Mouse (Mus musculus): ENCODE data around the gene Slc34a1. TPM values are rescaled to one million over a fixed set of nuclear protein-coding genes. Genes with fewer than 3 reads are reported as not detected.
"Not testable (repeated sequence)": the region's sequence is repeated elsewhere in the genome, so short reads cannot be mapped to it uniquely, and the experiment has no call there.

Slc34a1 gene
- total and polyA plus RNA-seq, 2 experiments from 2014 or later: 0.95 TPM; not detected in 1

- 90% methylated on average over 10 of the region's 10 CpGs for WGBS
- Histone ChIP-seq H3K9ac (no peak within 1 kb of the TSS), H3K36me3 (ENCODE audit: insufficient read depth) (no peaks in the 10 kb centered on the region), H3K27ac (ENCODE audit: low read depth, low read length) (no peak within 1 kb of the TSS), H3K27me3 (ENCODE audit: insufficient read depth, low read length) (peaks cover 7% of the 10 kb centered on the region), H3K4me3 (ENCODE audit: low read depth, low read length) (no peak within 1 kb of the TSS), H3K9me3 (ENCODE audit: low read length) (no peaks in the 10 kb centered on the region), H3K4me2 (ENCODE audit: low read depth) (no peak within 1 kb of the TSS), H3K4me1 (ENCODE audit: insufficient read depth) (no peaks in the 10 kb centered on the region)
- ATAC-seq (no peak), DNase-seq (no peak)
- TF ChIP-seq CTCF (IDR thresholded peaks at IDR 0.05; ENCODE audit: low read depth): no peak
Measured at GRCm38 (mm10) chr13:55426613-55427012, 28.6 kb downstream of the Slc34a1 start, which contains the start of gene F12. Gene F12 (minus strand): TSS chr13:55426793.

DNA sequence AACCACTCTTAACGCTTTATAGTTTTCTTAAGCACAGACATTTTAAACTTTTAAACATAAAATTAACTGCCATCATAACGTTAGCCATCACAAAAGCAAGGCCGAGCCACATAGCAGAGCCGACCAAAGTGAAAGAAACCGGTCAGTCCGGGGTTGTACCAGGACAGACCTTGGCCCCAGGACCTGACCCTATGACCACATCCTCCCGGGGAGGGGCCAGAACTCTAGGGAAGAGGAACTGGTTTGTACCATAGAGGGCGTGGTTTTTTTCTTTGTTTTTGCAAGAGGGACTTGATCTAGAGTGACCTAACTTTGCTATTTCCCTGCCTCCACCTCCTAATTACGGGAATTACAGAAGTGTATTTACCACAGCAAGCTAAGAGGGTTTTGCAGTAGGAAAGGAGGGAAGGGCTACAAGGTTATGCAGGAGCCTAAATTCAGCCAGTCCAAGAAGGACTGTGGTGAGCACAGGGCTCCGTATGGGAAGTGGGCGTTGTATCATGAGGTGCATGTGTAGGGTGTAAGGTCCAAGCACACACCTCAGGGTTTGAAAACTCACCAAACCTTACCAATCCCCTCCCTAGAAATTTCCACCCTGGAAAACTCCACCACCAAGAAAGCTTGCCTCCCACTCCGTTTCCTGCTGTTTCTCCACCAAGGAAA is 31.4 kb downstream of the Slc34a1 start:
- Histone ChIP-seq H3K4me1 (ENCODE audit: insufficient read depth) (no peaks in the 10 kb centered on the region), H3K27me3 (ENCODE audit: insufficient read depth, low read length) (no peaks in the 10 kb centered on the region), H3K36me3 (ENCODE audit: insufficient read depth) (no peaks in the 10 kb centered on the region), H3K4me2 (ENCODE audit: low read depth) (no peak overlapping the region), H3K9ac (no peak overlapping the region), H3K9me3 (ENCODE audit: low read length) (no peaks in the 10 kb centered on the region), H3K4me3 (ENCODE audit: low read depth, low read length) (no peak overlapping the region), H3K27ac (ENCODE audit: low read depth, low read length) (no peak overlapping the region)
- TF ChIP-seq CTCF (IDR thresholded peaks at IDR 0.05; ENCODE audit: low read depth): no peak
- ATAC-seq: no peak
- WGBS: 81% methylated on average over 12 of the region's 12 CpGs
- DNase-seq: no peak

DNA sequence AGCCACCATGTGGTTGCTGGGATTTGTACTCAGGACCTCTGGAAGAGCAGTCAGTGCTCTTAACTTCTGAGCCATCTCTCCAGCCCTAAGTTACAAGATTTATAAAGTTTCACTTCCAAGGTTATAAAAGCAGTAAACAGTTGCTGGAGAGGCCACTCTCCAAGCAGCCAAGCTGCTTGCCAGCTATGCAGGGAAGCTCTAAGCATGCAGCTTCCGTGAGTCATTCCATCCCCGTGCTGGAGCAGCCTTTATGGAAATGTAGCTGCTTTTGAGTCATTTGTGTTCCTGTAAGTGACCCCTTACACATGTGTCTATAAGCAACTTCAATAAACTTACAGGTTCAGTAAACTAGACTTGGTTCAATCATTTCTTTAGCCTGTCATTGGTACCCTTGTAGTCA is 32.6 kb downstream of the Slc34a1 start:
- ATAC-seq: no peak

DNA sequence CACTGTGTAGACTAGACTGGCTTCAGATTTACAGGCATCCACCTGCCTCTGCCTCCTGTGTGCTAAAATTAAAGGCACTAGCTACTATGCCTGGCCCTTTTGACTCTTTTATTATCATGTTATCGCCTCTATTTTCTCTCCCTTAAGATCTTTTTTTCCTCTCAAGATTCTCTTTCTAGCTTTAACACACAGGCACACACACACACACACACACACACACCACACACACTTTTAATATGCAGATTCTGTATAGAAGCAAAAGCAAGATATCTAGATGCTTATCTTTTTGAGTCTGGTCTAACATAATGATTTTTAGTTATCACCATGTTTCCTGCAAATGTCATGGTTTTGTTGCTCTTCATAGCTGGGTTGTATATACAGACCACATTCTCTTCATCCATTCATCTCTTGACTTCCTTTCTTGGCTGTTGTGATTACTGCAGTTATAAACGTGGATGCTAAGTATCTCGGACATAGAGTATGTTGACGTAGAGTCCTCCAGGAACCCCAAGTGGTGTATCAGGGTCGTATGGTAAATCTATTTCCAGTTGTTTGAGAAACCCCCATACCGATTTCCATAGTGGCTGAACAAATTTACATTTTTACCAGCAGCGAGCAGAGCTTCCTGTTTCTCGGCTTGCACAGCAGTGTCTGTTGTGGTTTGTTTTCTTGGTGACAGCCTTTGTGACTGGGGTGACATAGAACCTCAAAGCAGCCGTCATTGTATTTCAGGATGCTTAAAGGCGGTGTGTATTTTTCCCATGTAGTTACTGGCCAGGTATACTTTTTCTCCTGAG is 34.1 kb downstream of the Slc34a1 start:
- Histone ChIP-seq H3K27me3 (ENCODE audit: insufficient read depth, low read length) (no peaks in the 10 kb centered on the region), H3K9me3 (ENCODE audit: low read length) (no peaks in the 10 kb centered on the region), H3K4me3 (ENCODE audit: low read depth, low read length) (no peak overlapping the region), H3K4me2 (ENCODE audit: low read depth) (no peak overlapping the region), H3K4me1 (ENCODE audit: insufficient read depth) (no peaks in the 10 kb centered on the region), H3K9ac (no peak overlapping the region), H3K27ac (ENCODE audit: low read depth, low read length) (no peak overlapping the region), H3K36me3 (ENCODE audit: insufficient read depth) (no peaks in the 10 kb centered on the region)
- TF ChIP-seq CTCF (IDR thresholded peaks at IDR 0.05; ENCODE audit: low read depth): no peak
- WGBS: 79% methylated on average over 10 of the region's 10 CpGs
- ATAC-seq (no peak), DNase-seq (no peak)

More for the DNA sequence above, 32.6 kb downstream of the Slc34a1 start:
- Histone ChIP-seq H3K4me2 (ENCODE audit: low read depth) (no peak overlapping the region), H3K9ac (no peak overlapping the region), H3K9me3 (ENCODE audit: low read length) (no peaks in the 10 kb centered on the region), H3K4me1 (ENCODE audit: insufficient read depth) (no peaks in the 10 kb centered on the region), H3K36me3 (ENCODE audit: insufficient read depth) (no peaks in the 10 kb centered on the region), H3K4me3 (ENCODE audit: low read depth, low read length) (no peak overlapping the region), H3K27ac (ENCODE audit: low read depth, low read length) (no peak overlapping the region), H3K27me3 (ENCODE audit: insufficient read depth, low read length) (no peaks in the 10 kb centered on the region)
- no peak for TF ChIP-seq CTCF (IDR thresholded peaks at IDR 0.05; ENCODE audit: low read depth)
- DNase-seq: no peak
- WGBS: 81% methylated on average over 2 of the region's 2 CpGs

DNA sequence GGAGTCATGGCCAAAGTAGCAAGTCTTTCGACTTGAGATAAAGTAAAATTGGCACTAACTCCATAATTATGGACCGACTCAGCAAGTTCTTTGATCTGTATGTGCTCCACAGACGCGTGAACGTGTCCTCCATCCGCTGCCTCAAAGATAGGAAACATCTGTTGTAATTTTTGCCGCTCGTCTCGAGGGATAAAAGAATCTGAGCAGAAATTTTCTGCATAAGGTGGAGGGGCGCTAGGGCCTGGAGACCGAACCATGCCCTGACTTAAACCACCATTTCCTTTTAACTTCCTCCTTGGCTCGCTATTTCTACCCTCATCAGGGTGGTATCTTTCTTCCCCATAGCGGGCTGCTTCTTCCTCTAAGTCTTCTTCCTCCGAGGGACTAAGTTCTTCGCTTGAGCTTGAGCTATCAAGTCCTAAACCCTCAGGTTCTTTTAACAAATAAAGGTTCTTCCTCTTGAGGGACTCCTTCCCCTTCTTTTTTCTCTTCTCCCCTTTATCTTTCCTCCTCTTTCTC is 39.2 kb downstream of the Slc34a1 start:
- not testable (repeated sequence) for ATAC-seq; DNase-seq; H3K27ac ChIP-seq (ENCODE audit: low read depth, low read length); H3K9me3 ChIP-seq (ENCODE audit: low read length); H3K4me1 ChIP-seq (ENCODE audit: insufficient read depth); H3K27me3 ChIP-seq (ENCODE audit: insufficient read depth, low read length); H3K9ac ChIP-seq; H3K4me2 ChIP-seq (ENCODE audit: low read depth); H3K4me3 ChIP-seq (ENCODE audit: low read depth, low read length); H3K36me3 ChIP-seq (ENCODE audit: insufficient read depth)
- 91% methylated on average over 14 of the region's 15 CpGs for WGBS

GRCm38 (mm10) chr13:55443799-55444285 is 45.9 kb downstream of the Slc34a1 start:
- Histone ChIP-seq H3K9ac (peak overlapping the region; percentile 60), H3K4me3 (ENCODE audit: low read depth, low read length) (peak overlapping the region; percentile 86), H3K4me1 (ENCODE audit: insufficient read depth) (no peaks in the 10 kb centered on the region; the same call in 1 of the 2 replicates), H3K27me3 (ENCODE audit: insufficient read depth, low read length) (no peaks in the 10 kb centered on the region), H3K4me2 (ENCODE audit: low read depth) (peak overlapping the region; percentile 58), H3K9me3 (ENCODE audit: low read length) (no peaks in the 10 kb centered on the region), H3K36me3 (ENCODE audit: insufficient read depth) (no peaks in the 10 kb centered on the region), H3K27ac (ENCODE audit: low read depth, low read length) (peak overlapping the region; percentile 93; the same call in 1 of the 2 replicates)
- DNase-seq (no peak), ATAC-seq (no peak)
- WGBS: 38% methylated on average over 9 of the region's 9 CpGs
- no peak for TF ChIP-seq CTCF (IDR thresholded peaks at IDR 0.05; ENCODE audit: low read depth)

Data from forebrain, postnatal 0 days (tissue).